Mouse (Mus musculus): Measurements from ENCODE around the gene Tas2r143.

The Tas2r143 gene

DNA sequence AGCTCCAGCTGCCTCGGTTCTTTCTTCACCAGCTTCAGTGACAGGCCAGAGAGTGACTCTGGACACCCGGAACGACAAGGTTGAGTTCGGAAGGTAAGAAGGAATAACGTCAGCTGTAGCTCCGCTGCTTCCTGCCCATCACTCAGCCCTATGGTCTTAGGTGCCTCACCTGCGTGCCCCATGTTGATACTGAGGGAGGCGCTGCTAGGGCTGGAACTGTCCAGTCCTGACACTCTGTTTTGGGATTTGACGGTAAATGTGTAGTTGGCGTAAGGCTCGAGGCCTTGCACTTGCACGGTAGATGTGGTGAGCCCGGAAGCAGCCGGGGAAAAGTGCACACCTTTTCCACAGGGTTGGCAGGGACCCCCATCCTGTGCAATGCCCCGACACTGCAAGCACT is 35.4 kb upstream of the Tas2r143 start:
- in situ Hi-C loops (cut with MboI, MseI): no loop called here

DNA sequence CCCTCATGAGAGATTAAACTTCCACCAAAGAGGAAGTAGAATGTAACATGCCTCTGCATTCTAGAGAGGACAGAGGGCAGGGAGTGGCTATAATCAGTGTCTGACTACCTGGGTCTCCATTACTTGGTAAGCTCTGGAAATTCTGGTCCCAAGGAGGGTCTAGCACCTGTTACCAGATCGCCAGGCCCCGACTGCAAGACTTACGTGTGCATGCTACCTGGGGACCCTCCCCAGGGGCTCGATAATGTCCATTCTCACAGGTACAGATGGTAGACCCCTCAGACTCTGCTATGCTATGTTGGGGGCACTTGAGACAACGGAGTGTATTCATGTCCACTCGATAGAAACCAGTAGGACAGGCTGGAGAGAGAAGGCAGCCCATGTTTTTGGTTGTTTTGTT is 34.8 kb upstream of the Tas2r143 start:
- in situ Hi-C loops (cut with MboI, MseI): no loop called here

DNA sequence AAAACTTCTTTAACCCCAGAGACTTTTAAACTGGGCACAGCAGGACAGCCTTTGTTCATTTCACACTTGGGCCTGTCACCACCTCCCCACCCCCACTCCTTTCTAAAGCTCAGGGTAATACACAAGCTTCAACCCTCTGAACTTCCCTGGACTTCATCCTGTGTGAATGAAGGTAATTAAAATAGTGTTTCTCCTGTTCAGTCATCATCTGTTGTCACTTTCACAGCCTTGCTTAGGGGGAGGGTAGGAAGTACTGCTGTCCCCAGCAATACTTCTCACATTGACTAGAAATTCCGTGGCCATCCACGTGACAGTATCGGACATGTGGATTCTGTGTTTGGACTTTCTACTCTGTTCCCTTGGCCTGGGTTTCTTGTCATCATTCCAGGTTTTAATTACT is 30.2 kb upstream of the Tas2r143 start:
- in situ Hi-C loops (cut with MboI, MseI): loop anchor here (10.0 kb wide), 1 partner anchor 215 kb away; no protein-coding TSS in a partner anchor

DNA sequence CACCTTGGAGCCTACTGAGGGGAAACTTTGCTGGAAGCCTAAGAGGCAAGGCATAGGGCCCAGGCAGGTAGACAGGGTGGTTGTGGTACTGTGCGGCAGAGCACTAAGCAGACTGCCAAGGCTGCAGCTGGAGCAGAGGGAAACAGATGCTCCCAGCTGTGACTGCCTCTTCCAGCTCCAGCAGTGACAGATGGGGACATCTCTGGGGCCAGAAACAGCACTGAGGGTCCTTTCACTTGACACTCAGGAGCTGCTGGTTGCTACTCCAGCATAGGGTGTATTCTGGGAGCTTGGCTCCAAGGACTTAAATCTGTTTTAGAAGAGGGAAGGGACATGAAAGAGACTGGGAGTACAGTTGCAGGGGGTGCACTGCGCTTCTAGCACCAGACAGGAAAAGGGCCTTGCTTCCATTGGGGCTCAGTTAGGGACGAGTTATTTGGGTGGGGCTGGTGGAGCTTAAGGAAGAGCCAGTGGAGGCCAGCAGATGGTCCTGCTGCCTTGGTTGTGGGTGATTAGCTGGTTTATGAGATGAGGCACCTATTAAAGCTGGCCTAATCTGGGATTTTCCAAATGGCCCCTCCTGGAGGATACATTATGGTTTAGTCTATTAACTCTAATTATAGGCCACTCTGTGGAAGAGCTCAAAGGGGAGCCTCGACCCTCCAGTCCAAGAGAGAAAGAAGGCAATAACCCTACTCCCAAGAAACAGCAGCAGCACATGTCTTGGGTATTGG is 29.2 kb upstream of the Tas2r143 start:
- in situ Hi-C loops (cut with MboI, MseI): loop anchor here (10.0 kb wide), 1 partner anchor 214 kb away; no protein-coding TSS in a partner anchor

DNA sequence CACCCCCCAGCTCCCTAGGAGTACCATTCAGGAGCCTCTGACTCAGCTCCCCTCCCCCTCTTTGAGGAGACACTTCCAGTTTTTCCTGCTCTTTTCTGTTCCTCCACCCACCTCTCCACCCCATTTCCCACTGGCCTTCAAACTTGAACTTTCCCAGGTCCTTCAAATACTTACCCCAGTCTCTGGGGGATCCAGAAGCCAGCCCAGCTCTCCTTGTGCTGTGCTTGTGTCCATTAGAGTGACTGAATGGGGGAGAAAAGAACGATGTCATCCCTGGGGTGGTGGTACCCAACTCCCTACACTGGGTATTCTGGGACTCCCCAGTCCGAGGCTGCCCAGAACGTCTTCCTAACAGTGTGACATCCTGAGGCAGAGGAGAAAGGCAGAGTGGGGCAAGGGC is 28.0 kb upstream of the Tas2r143 start:
- in situ Hi-C loops (cut with MboI, MseI): loop anchor here (10.0 kb wide), 1 partner anchor 213 kb away; no protein-coding TSS in a partner anchor

DNA sequence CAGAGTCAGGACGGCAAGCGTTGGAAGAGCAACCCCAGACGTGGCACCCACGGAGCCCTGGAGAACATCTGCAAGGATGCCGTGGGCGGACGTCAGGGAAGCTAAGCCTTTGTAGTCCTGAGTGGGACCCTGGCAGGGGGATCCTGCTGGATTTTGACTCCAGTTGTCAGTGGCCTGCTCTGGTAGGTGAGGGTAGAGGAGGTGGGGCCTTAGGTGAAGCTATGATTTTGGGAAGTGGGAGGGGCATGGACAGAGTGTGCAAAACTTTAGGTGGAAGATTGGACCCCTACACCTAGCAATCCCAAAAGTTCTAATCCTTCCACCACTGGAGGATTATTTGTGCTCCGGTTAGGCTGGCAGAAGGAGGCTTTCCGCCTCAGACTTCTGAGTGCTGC is 27.6 kb upstream of the Tas2r143 start:
- in situ Hi-C loops (cut with MboI, MseI): loop anchor here (10.0 kb wide), 1 partner anchor 212 kb away; no protein-coding TSS in a partner anchor

DNA sequence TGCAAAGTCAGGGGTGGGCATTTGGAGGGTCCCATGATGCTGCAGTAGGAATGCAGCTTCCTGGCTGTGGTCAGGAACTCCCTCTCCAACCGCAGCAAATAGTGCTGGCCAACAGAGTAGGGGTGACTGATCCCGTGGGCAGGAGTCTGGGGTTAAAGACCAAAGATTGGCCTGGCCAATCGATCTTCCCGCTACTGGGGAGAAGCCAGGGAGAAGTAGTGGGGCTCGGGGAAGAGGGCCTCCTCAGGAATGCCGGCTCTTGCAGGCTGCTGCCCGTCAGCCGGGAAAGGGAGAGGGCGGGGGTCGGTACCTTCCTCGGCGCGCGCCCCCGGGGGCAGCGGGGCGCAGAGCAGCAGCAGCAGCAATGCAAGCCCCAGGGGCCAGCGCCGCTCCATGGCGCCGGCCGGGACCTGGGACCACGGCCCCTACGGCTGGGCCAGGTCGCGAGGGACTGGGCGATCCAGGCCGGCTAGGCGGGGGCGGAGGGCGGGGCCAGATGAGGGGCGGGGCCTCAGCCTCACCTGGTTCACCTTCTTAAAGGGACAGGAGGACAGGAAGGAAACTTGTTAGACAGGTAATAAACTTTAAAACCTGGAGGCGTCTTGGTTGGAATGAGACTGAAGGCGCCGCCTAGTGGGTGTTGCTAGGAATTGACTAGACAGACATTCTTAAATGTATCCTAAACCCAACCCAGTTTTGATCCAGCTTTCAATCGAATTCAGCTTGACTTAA is 27.1 kb upstream of the Tas2r143 start, which contains the start of gene Epha1:
Epha1 (minus strand) TSS at position 453 of the 732 bp plus-strand sequence.
- in situ Hi-C loops (cut with MboI, MseI): loop anchor here (10.0 kb wide), 1 partner anchor 212 kb away; no protein-coding TSS in a partner anchor

DNA sequence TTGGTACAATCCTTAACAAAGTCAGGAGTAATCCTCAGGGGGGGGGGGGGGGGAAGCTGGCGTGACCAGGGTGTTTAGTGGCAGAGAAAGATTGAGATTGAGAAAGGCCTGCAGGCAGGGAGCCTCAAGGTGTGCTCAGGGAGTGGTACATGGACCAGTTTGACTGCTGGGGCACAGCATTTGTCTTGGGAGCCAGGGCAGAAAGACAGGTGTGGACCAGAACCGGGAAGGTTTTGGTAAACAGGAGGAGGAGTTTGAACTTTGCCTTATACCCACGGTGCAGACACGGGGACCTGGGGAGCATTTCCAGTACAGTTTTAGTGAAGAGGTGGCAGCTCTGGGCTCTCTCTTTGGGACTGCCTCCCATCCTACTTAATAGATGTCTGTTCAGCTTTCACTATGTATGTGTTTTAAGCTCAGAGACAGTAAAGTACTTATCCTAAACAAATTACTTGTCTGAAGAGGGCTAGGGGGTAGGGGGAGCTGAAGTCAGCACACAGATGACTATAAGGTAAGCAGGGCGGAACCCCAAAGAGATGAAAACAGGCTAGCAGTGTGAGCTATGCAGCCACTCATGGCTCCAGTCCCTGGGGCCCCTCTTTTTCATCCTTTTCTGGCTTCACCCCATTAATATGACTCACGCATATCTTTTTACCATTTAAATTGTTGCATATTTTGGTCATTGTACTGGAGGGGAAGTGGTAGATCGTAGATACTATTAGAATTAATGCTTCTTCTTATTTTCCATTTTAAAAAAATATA is 26.2 kb upstream of the Tas2r143 start:
- in situ Hi-C loops (cut with MboI, MseI): loop anchor here (10.0 kb wide), 1 partner anchor 211 kb away; no protein-coding TSS in a partner anchor

DNA sequence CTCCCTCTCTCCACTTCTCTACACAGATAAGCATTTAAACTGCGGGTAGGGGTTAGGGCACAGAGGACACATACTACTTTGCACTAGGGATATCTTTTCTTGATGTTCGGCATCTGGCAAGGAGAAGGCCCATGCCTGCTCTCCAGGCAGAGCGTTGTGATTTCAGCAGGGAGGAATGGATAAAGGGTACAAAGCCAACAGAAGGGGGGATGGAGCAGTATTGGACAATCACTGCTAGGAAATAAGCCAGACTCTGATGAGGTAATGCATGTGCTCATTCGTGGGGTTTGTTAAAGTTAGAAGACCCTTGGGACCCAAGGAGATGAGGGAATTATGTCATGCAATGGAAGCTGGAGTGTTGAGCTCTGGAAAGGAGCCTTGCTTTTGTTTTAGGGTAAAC is 25.3 kb upstream of the Tas2r143 start:
- in situ Hi-C loops (cut with MboI, MseI): loop anchor here (10.0 kb wide), 1 partner anchor 210 kb away; no protein-coding TSS in a partner anchor

DNA sequence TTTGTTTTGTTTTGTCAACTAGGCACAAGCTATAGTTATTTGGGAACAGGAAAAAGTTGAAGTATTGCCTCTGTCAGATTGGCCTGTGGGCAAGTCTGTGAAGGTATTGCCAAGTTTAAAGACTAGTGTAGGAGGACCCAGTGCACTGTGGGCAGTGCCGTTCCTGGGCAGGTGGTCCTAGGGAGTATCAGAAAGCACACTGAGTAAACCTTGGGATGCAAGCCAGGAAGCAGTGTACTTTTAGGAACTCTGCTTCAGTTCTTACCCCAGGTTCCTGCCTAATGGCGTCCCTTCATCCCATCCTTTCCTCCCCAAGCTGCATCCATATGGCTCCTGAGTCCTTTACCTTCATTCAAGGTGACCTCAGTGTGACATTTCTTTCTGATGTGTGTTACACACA is 24.9 kb upstream of the Tas2r143 start:
- in situ Hi-C loops (cut with MboI, MseI): loop anchor here (10.0 kb wide), 1 partner anchor 210 kb away; no protein-coding TSS in a partner anchor

DNA sequence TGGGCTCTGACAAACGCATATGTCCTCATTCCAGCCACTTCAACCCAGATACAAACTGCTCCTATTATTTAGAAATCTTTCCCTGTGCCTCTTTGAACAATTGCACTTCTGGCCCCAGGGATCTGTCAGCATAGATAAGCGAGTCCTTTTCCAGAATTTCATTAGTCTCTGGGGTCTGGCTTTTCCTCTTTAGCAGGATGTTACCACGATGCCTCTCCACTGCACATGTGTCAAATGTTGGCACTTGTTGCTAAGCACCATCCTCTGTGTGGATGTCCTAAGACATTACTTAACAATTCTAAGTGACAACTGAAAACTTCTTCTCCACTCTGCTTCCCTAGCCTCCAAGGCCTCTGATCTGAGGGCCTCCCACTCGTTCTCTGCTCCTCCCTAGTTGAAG is 24.0 kb upstream of the Tas2r143 start:
- in situ Hi-C loops (cut with MboI, MseI): loop anchor here (10.0 kb wide), 1 partner anchor 209 kb away; no protein-coding TSS in a partner anchor

DNA sequence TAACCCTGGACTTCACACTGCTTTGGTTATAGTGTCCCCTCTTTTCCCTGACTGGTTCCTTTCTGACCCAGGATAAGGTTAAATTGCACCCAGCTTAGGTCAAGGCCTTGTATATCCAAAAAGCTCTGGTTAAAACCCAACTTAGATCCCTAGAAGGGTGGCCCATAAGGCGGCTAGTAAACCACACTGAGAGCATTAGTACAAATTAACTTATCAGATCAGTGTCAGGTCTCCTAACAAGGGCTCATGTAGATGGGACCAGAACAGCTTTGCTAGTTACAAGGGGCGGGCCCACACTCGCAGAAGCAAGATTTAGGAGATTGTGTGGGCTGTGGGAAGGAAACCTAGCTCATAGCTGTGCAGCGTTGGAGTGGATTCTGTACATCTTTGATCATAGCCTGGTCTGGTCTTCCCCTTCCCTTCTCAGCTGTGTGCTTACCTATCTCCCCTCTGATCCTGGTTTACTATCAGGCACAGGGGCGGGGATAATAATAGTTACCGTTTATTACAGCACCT is 23.5 kb upstream of the Tas2r143 start:
- in situ Hi-C loops (cut with MboI, MseI): loop anchor here (10.0 kb wide), 1 partner anchor 208 kb away; no protein-coding TSS in a partner anchor

DNA sequence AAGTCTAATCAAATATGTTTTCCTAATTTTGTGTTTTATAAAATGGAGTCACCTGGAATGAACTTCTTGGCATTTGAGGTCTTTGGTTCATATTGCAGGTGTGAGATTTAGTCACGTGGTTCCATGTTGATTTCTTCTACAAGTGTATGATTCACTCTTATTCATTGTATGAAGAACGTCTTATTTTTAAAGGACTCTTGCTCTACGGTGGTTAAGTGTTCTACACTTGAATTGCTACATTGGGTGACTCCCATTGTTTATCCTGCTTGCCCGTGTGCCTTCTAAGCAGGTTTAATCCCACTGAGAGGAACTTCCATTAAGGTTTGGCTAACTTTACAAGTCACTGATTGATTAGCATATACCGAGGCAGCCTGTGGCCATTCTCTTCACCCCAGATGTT is 22.8 kb upstream of the Tas2r143 start:
- in situ Hi-C loops (cut with MboI, MseI): loop anchor here (10.0 kb wide), 1 partner anchor 208 kb away; no protein-coding TSS in a partner anchor

DNA sequence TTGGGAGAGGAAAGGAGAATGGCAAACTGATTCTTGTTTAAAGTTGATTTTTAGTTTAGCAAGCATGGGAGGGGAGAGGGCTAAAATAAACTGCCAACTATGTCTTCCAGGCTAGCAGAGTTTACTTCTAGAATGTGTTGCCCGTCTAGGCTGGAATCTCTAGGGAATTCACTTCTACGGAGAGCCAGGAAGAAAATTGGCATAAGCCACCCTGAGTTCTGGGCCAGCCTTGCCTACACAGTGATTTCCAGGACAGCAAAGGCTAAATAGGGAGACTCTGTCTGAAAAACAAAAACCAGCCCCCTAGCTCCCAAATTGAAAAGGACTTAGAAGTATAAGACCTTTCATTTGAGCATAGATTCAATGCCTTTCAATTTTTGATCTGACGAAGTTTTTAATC is 20.5 kb upstream of the Tas2r143 start:
- in situ Hi-C loops (cut with MboI, MseI): loop anchor here (10.0 kb wide), 1 partner anchor 205 kb away; no protein-coding TSS in a partner anchor

DNA sequence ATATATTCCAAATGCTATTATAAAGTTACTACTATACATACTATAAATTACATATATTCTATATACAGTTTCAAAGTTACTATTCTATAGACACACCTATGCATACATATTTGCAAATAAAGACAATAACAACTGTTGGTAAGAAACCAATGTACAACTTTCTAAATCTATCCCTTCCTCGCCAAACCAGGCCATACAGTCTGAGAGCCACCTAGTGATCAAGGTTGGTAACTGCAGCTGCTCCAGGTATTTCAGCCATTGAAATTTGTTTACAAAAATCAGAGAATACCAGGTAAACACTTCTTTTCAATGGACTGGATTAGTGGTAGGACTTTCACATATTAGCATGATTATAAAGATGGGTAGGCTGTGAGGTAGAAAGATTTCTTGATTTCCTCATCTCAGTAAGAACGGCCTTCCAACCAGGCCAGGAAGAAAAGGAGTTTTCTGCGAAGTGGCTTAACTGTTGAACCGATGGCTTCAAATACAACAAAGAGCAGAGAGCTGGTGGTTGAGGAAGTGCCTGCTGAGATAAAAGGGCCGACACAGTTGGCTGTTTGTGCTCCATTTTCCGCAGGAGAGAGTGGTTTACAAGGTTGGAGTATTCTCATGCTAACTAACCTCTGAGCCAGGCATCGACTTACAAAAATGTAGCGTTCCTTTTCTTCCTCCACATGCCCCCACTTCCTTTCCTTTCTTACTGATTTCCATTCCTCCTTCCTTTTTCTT is 19.5 kb upstream of the Tas2r143 start:
- in situ Hi-C loops (cut with MboI, MseI): loop anchor here (5.0 kb wide), 1 partner anchor 463 kb away; no protein-coding TSS in a partner anchor

DNA sequence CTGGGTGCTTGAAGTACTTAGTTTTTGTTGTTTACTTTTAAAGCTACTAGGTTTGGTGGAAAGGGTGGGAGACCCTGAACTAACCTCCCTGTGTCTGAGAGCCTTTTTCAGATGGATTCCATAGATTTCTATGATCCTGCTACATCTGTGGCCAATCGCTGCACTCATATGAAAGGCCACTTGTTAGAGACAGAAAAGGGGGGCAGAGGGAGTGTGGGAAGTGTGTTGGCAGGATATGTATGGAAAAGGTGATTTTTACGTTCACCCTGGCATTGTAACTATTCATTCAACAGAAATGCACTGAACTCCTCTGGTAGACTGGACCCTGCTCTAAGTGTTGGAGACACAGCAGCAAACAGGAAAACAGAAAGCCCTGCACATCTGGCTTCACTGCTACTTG is 18.8 kb upstream of the Tas2r143 start:
- in situ Hi-C loops (cut with MboI, MseI): loop anchor here (5.0 kb wide), 1 partner anchor 464 kb away; no protein-coding TSS in a partner anchor

DNA sequence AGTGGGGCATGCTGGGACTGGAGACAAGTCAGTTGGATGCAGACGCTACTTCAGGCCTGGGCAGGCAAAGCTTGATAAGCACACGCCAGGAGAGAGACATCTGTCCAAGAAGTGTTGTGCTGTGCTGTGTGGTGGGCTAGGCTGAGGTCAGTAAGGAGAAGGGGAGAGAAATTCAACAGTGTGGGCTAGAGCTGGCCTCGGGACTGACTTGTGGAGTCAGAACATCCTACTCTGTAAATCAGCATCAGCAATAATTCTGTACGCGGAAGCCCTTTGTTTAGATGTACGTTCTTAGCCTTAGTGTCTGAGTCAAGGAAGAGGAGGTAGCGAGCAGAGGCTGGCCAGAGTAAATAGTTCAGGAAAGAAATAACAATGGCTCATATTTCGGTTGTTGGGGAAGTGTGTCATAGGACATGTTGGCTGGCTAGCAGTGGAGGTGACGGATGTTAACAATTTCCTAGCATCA is 18.1 kb upstream of the Tas2r143 start:
- in situ Hi-C loops (cut with MboI, MseI): loop anchor here (5.0 kb wide), 1 partner anchor 465 kb away; no protein-coding TSS in a partner anchor

DNA sequence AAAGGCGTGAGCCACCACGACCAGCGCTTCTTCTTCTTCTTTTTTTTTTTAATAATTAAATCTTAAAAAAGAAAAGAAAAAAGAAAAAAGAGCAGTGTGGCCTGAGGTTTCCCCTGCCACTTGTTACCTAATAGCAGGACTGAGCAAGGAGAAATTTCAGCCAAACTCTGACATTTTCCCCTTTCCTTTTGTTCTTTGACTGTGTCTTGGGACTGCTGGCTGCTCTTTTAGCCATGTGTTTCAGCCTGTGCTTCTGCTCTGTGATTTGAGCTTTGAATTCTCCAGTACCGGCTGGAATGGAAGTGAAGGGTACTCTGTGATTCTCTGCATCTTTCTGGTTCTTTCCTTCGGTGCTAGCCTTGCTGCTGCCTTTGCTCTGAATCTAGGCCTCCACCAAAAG is 16.7 kb upstream of the Tas2r143 start:
- in situ Hi-C loops (cut with MboI, MseI): loop anchor here (5.0 kb wide), 1 partner anchor 466 kb away; no protein-coding TSS in a partner anchor

DNA sequence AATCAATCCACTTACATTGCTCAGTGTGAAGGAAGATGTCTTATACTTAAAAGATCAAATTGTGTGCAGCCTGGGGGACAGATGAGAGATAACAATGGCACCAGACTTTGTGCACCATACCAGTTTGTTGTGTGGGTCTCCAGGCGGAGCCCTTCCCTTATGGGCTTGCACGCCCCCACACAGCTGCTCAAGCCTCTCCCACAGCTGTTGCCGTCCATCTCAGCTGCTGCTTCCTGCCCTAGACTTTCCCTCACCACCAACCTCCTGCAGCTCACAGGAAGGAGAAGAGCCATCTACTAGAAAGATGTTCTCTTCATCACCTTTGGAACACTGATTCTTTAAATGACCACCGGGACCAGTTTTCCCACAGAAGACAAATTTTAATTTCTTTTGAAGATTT is 14.4 kb upstream of the Tas2r143 start:
- in situ Hi-C loops (cut with MboI, MseI): no loop called here

DNA sequence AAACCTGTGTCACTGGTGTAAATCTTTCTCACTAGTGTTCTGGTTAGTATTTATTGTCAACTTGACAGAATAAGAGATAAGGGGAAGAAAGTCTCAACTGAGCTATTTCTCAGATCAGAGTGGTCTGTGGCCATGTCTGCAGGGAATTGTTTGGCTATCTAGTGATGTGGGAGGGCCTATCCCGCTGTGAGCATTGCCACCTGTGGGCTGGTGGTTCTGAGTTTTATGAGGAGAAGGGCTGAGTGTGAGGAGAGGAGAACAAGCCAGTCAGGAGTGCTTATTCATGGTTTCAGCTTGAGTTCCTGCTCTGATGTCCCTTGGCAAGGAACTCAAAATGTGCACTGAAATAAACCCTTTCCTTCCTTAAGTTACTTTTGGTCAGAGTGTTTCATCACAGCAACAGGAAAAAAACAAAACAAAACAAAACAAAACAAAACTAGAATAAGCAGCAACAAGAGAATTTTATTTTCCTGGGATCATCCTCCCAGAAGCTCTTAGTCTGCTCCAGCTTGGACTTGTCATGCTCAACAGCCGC is 8.2 kb upstream of the Tas2r143 start:
- in situ Hi-C loops (cut with MboI, MseI): no loop called here
